Mouse (Mus musculus) midbrain, postnatal 0 days (tissue): ENCODE measurements at regions not wholly inside any gene's neighbourhood (a gene's known extent, or its start where the extent isn't known, plus 50 kb on each side); places are given as distances from the start of the nearest gene placed in this dataset.
"Not testable (repeated sequence)": the region's sequence is repeated elsewhere in the genome, so short reads cannot be mapped to it uniquely, and the experiment has no call there.

Experiments used
- ATAC-seq: fragments of 200-750 bp; cut with Nextera tagmentation; 2 replicates; pipeline ENCODE4 v1.8.0; 2017; ENCODE audit warnings: moderate number of reproducible peaks, mild to moderate bottlenecking, moderate TSS enrichment, moderate library complexity; ENCODE audit not compliant: low FRiP score
- DNase-seq: peaks from one replicate; pipeline ENCODE4 v3.0.0-alpha.2; 2015; ENCODE audit warnings: low spot score
- H3K27ac ChIP-seq: fragments of 300-500 bp; sonication (generic); 2 replicates; pipeline ENCODE4 v1.5.1; 2014; ENCODE audit warnings: low read depth, mild to moderate bottlenecking, low read length, mixed read lengths
- H3K27me3 ChIP-seq: fragments of 300-500 bp; sonication (generic); 2 replicates; pipeline ENCODE4 v1.6.1; 2014; ENCODE audit warnings: low read length, control low read depth, mixed read lengths; ENCODE audit not compliant: insufficient read depth
- H3K36me3 ChIP-seq: fragments of 300-500 bp; sonication (generic); 2 replicates; pipeline ENCODE4 v1.6.1; 2014; ENCODE audit warnings: low read length, control low read depth, mixed read lengths; ENCODE audit not compliant: insufficient read depth
- H3K4me1 ChIP-seq: fragments of 300-500 bp; sonication (generic); 2 replicates; pipeline ENCODE4 v1.6.1; 2014; ENCODE audit warnings: mild to moderate bottlenecking, control low read depth, antibody characterized with exemption, low read length, mixed read lengths; ENCODE audit not compliant: insufficient read depth
- H3K4me2 ChIP-seq: fragments of 300-500 bp; sonication (generic); 2 replicates; pipeline ENCODE4 v1.6.1; 2014; ENCODE audit warnings: low read depth, mild to moderate bottlenecking, low read length, mixed read lengths; ENCODE audit not compliant: poor library complexity, severe bottlenecking
- H3K4me3 ChIP-seq: fragments of 300-500 bp; sonication (generic); 2 replicates; pipeline ENCODE4 v1.5.1; 2014; ENCODE audit warnings: low read depth, mild to moderate bottlenecking, low read length, moderate library complexity
- H3K9ac ChIP-seq: fragments of 300-500 bp; sonication (generic); replicated peaks from 2 replicates; pipeline ENCODE4 v1.6.1; 2014; ENCODE audit warnings: mild to moderate bottlenecking, low read length, moderate library complexity, mixed read lengths; ENCODE audit not compliant: poor library complexity, severe bottlenecking
- H3K9me3 ChIP-seq: fragments of 300-500 bp; sonication (generic); 2 replicates; pipeline ENCODE4 v1.6.1; 2016; ENCODE audit warnings: low read length, control low read depth
- CTCF ChIP-seq: IDR thresholded peaks from 2 replicates; pipeline ENCODE4 v1.5.1; 2016; ENCODE audit warnings: antibody characterized with exemption, mild to moderate bottlenecking
- WGBS: fragments of 180-500 bp; shearing (Covaris S2); extraction: QIAGEN DNeasy Blood & Tissue Kit; methylation state at CpG from one replicate; pipeline ENCODE4 v1.1.7; 2014; 5-methylcytosine and 5-hydroxymethylcytosine counted together

DNA sequence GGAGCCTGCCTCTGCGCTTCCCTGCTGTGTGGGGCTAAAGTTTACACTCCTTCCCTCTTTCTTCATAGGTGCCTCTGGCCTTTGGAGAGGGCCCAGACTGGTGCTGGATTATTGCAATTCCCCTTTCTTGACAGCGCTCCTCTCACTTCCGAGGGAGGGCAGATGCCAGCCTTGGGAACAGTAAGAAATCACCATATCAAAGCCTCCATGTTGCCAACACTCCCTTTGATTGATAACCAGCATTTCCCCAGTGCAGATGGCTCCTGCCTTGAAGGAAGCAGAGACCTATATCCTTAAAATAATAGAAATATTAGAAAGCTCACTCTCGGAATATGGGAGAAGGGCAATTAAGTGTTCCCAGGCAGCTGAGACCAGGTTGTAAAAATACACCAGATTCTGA, 63.1 kb upstream of the Cep295 start:
- ATAC-seq, result no peak
- DNase-seq, result no peak
- Histone ChIP-seq H3K27ac (no peak overlapping the region), H3K9ac (no peak overlapping the region), H3K4me2 (no peak overlapping the region), H3K27me3 (no peaks in the 10 kb centered on the region), H3K9me3 (no peaks in the 10 kb centered on the region), H3K4me1 (no peaks in the 10 kb centered on the region), H3K36me3 (no peaks in the 10 kb centered on the region), H3K4me3 (no peak overlapping the region)
- WGBS, result 49% methylated on average over 4 of the region's 4 CpGs
- no peak for TF ChIP-seq CTCF

DNA sequence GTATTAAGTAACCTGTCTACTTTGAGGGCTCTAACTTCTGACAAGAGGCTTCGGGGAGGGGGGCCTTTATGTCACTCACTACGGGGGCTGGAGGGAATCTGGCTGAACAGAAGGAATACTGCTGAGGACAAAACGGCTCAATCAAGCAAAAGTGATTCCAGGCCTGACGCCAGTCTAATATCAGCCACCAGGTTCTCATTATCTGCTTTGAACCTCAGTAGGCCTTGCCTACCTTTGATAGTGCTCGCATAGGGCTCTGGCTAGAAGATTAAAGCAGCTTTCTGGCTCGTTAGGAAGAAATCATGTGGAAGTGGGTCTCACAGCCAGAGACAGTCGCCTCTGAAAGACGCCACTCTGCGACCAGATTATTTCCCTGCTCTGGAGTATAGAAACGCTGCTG, 64.3 kb upstream of the Cep295 start:
- DNase-seq (peak; percentile 55), ATAC-seq (peak; percentile 68)
- Histone ChIP-seq H3K9me3 (no peaks in the 10 kb centered on the region), H3K4me2 (no peak overlapping the region), H3K9ac (no peak overlapping the region), H3K4me3 (no peak overlapping the region), H3K27me3 (no peaks in the 10 kb centered on the region), H3K4me1 (no peaks in the 10 kb centered on the region), H3K36me3 (no peaks in the 10 kb centered on the region), H3K27ac (no peak overlapping the region)
- WGBS, result 12% methylated on average over 10 of the region's 10 CpGs
- no peak for TF ChIP-seq CTCF

DNA sequence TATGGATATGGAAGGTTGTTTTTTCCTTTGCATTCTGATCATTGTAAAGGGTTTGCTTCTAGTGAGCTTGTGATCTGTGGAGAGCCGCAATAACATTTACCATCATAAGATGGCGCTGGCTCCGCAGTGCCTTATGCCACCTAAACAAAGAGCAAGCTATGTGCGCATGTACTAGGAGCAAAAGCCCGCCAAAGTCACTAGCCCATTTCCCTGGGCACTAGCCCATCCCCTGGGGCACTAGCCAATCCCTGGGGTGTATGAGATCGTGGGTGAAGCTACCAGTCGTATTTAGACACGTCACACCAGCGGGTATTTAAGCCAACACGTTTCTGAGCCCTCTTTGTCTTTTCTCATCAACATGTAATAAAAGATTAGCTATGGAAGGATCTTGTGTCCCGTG, 59.0 kb upstream of the Smco4 start:
- not testable (repeated sequence) for H3K4me3 ChIP-seq, H3K36me3 ChIP-seq, H3K27ac ChIP-seq, H3K27me3 ChIP-seq, H3K9me3 ChIP-seq, ATAC-seq, H3K4me1 ChIP-seq, H3K4me2 ChIP-seq, DNase-seq, H3K9ac ChIP-seq
- 64% methylated on average over 11 of the region's 11 CpGs for WGBS
- TF ChIP-seq CTCF, result peak; percentile 19; the same call in 1 of the 2 replicates

DNA sequence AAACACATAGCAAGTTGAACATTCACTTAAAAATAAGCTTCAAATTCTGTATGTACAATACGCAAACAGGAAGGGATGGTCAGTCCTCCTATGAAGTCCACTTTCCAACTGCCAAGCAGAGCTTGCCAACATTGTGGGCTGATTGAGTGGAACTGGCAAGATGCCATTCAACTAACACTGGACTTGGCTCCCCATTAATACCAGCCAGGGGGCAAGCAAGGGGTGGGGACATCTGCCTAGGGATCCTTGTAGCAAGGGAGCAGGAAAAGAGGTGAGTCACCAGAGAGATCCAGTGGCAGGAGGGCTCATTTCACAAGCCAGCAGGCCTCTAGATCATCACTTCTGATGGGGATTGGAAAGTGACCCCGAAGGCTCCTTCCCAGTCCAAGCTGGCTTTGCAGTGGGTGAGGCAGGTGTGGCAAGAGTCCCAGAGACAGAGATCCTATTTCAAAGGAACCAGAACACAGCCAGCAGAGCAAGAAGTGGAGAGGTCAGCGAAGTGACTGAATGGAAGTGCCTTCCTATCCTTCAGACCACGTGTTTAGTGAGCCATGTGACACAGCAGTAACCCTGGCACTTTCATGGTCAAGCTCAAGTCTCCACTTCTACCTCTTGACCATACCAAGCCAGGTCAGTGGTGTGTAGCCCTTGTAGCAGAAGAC, 53.8 kb upstream of the Smco4 start:
- H3K4me2 ChIP-seq, result no peak overlapping the region
- H3K4me3 ChIP-seq, result no peak overlapping the region
- H3K36me3 ChIP-seq, result no peaks in the 10 kb centered on the region
- H3K27ac ChIP-seq, result no peak overlapping the region
- no peak overlapping the region for H3K9ac ChIP-seq
- 77% methylated on average over 4 of the region's 4 CpGs for WGBS
- no peaks in the 10 kb centered on the region for H3K9me3 ChIP-seq
- no peaks in the 10 kb centered on the region for H3K4me1 ChIP-seq
- ATAC-seq, result no peak
- no peaks in the 10 kb centered on the region for H3K27me3 ChIP-seq
- no peak for TF ChIP-seq CTCF
- peak; percentile 35 for DNase-seq

DNA sequence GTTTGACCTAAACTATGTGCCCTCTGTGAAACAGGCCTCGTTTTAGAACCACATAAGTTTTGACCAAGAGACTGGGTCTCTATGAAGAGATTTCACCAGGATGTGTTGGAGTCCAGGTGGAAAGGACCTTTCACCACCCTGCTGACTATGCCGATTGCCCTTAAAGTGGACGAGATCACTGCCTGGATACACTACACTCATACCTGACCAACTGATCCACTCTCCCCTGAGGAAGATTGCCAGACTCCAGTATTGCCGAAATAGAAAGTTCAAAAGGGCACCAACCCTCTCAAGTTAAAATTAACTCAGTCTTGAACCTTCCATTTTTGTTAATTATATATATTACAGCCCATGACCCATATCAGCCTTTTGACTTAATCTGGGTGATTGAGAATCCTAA, 51.1 kb upstream of the Smco4 start:
- H3K36me3 ChIP-seq, result no peaks in the 10 kb centered on the region
- DNase-seq (no peak), ATAC-seq (no peak)
- no peak overlapping the region for H3K9ac ChIP-seq
- H3K9me3 ChIP-seq, result no peaks in the 10 kb centered on the region
- no peak overlapping the region for H3K4me3 ChIP-seq
- H3K4me1 ChIP-seq, result no peaks in the 10 kb centered on the region
- no peak overlapping the region for H3K4me2 ChIP-seq
- H3K27ac ChIP-seq, result no peak overlapping the region
- WGBS, result 85% methylated on average over 4 of the region's 4 CpGs
- no peaks in the 10 kb centered on the region for H3K27me3 ChIP-seq
- no peak for TF ChIP-seq CTCF
